In the genomic region with DNA sequence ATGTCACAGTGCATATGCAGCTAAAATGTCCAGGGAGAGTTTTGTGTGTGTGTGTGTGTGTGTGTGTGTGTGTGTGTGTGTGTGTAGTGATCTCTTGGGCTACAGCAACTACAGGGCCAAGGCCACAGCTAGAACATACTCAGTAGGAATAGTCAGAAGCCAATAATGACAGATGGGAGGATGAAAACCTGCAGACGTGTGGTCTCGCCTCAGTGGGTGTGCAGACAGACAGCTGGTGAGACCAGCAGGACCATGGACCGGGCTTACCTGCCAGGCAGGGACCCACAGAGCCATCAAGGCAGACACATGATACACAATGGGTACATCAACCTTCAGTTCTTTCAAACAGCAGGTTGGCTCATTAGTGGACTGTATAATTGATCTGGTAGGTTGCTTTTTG, we compare ENCODE assay signal across 18 mouse cellular contexts.
DNase-seq lines count a peak whose midpoint lies in the region; ATAC-seq and TF ChIP-seq lines count a peak whose summit lies in the region.
"Had no signal": no experiment of that assay in that cellular context is flagged by ENCODE, and none has a peak within 500 bp of the region (broad histone marks: within the 10 kb centered on the region; RNA-seq: fewer than 3 reads in every experiment).

No protein-coding gene starts in this region.

- no peak overlapping the region for H3K4me3 ChIP-seq in heart, embryonic 11.5 days (ENCODE audit: low read depth, low read length)
- no peak overlapping the region for H3K4me3 ChIP-seq in midbrain, postnatal 0 days (ENCODE audit: low read depth, low read length)
- no peak overlapping the region for H3K4me3 ChIP-seq in midbrain, embryonic 11.5 days (ENCODE audit: low read depth, low read length)
- no peak overlapping the region for H3K4me3 ChIP-seq in kidney, adult 2 months (ENCODE audit: insufficient read depth, low read depth, low read length)
- H3K4me3 ChIP-seq: heart, embryonic 10.5 days; left cerebral cortex, adult 2 months; limb, embryonic 12.5 days; liver, embryonic 12.5 days; neural tube, embryonic 12.5 days had no signal

- H3K4me2 ChIP-seq in heart, embryonic 11.5 days, result no peak overlapping the region
- H3K4me2 ChIP-seq in midbrain, postnatal 0 days (ENCODE audit: low read depth, low read length, poor library complexity, severe bottlenecking), result no peak overlapping the region
- H3K4me2 ChIP-seq in midbrain, embryonic 11.5 days, result no peak overlapping the region
- H3K4me2 ChIP-seq: limb, embryonic 12.5 days; liver, embryonic 12.5 days; lung, embryonic 14.5 days; neural tube, embryonic 12.5 days had no signal

- H3K4me1 ChIP-seq in heart, embryonic 11.5 days (ENCODE audit: control insufficient read depth, insufficient read depth, low read length), result no peaks in the 10 kb centered on the region
- no peaks in the 10 kb centered on the region for H3K4me1 ChIP-seq in midbrain, postnatal 0 days (ENCODE audit: insufficient read depth, low read length)
- no peaks in the 10 kb centered on the region for H3K4me1 ChIP-seq in midbrain, embryonic 11.5 days (ENCODE audit: control insufficient read depth, insufficient read depth, low read length)
- H3K4me1 ChIP-seq in kidney, adult 2 months (ENCODE audit: control insufficient read depth, insufficient read depth, low read length), result no peaks in the 10 kb centered on the region
- H3K4me1 ChIP-seq: limb, embryonic 12.5 days; liver, embryonic 12.5 days; neural tube, embryonic 12.5 days had no signal

- H3K36me3 ChIP-seq in heart, embryonic 11.5 days (ENCODE audit: control insufficient read depth, insufficient read depth, low read length), result no peaks in the 10 kb centered on the region
- H3K36me3 ChIP-seq in midbrain, postnatal 0 days (ENCODE audit: insufficient read depth, low read length), result no peaks in the 10 kb centered on the region
- H3K36me3 ChIP-seq in midbrain, embryonic 11.5 days (ENCODE audit: control insufficient read depth, insufficient read depth, low read length), result no peaks in the 10 kb centered on the region
- H3K36me3 ChIP-seq in kidney, adult 2 months (ENCODE audit: control insufficient read depth, insufficient read depth, low read length), result no peaks in the 10 kb centered on the region
- H3K36me3 ChIP-seq: liver, embryonic 12.5 days had no signal

- TF ChIP-seq CTCF in midbrain, postnatal 0 days (IDR thresholded peaks at IDR 0.05), result no peak
- no peak for TF ChIP-seq CTCF in kidney, adult 2 months (conservative IDR thresholded peaks at IDR 0.05; ENCODE audit: insufficient read depth, insufficient read length, low read depth, low read length)

- no peak for TF ChIP-seq POLR2A in kidney, adult 2 months (IDR thresholded peaks at IDR 0.05; ENCODE audit: low read depth, low read length)

- ATAC-seq in heart, embryonic 11.5 days (replicated peaks; ENCODE audit: insufficient number of reproducible peaks, low FRiP score, low TSS enrichment), result no peak
- no peak for ATAC-seq in midbrain, postnatal 0 days (ENCODE audit: low FRiP score)
- no peak for ATAC-seq in midbrain, embryonic 11.5 days (ENCODE audit: low FRiP score)
- ATAC-seq: forebrain, embryonic 16.5 days; hindbrain, embryonic 16.5 days; intestine, postnatal 0 days; liver, embryonic 12.5 days had no signal

- no peak overlapping the region for H3K27ac ChIP-seq in heart, embryonic 11.5 days (ENCODE audit: low read depth, low read length)
- H3K27ac ChIP-seq in midbrain, postnatal 0 days (ENCODE audit: low read depth, low read length), result no peak overlapping the region
- H3K27ac ChIP-seq in midbrain, embryonic 11.5 days (ENCODE audit: low read depth, low read length), result no peak overlapping the region
- no peak overlapping the region for H3K27ac ChIP-seq in kidney, adult 2 months (ENCODE audit: insufficient read depth, low read depth, low read length)
- H3K27ac ChIP-seq: heart, embryonic 10.5 days; kidney, postnatal 0 days; left cerebral cortex, adult 2 months; limb, embryonic 12.5 days; liver, embryonic 12.5 days; neural tube, embryonic 12.5 days had no signal

- H3K9me3 ChIP-seq in heart, embryonic 11.5 days (replicated peaks; ENCODE audit: control insufficient read depth, low read length), result no peaks in the 10 kb centered on the region
- H3K9me3 ChIP-seq in midbrain, postnatal 0 days (ENCODE audit: low read length), result no peaks in the 10 kb centered on the region
- H3K9me3 ChIP-seq in midbrain, embryonic 11.5 days (ENCODE audit: control insufficient read depth, low read length), result no peaks in the 10 kb centered on the region
- H3K9me3 ChIP-seq: heart, embryonic 10.5 days; limb, embryonic 12.5 days; liver, embryonic 12.5 days; neural tube, embryonic 12.5 days had no signal

- H3K9ac ChIP-seq in heart, embryonic 11.5 days (ENCODE audit: low read depth, low read length), result no peak overlapping the region
- no peak overlapping the region for H3K9ac ChIP-seq in midbrain, postnatal 0 days (replicated peaks; ENCODE audit: low read length, poor library complexity, severe bottlenecking)
- no peak overlapping the region for H3K9ac ChIP-seq in midbrain, embryonic 11.5 days (ENCODE audit: low read length)
- H3K9ac ChIP-seq: limb, embryonic 12.5 days; liver, embryonic 12.5 days; lung, embryonic 14.5 days; neural tube, embryonic 12.5 days had no signal

- peak; percentile 89 for DNase-seq in heart, adult 11 months
- DNase-seq in midbrain, postnatal 0 days (ENCODE audit: low spot score), result peak; percentile 55
- DNase-seq in midbrain, embryonic 11.5 days (ENCODE audit: low spot score, missing footprints), result no peak
- DNase-seq in cerebellum, adult 9-11 months, result peak; percentile 82
- no peak for DNase-seq in kidney, adult 2 months
- DNase-seq in right cerebral cortex, postnatal 14 days, result no peak
- DNase-seq: adrenal gland, postnatal 25 days had no signal

- no peaks in the 10 kb centered on the region for H3K27me3 ChIP-seq in heart, embryonic 11.5 days (ENCODE audit: control insufficient read depth, insufficient read depth, low read length)
- no peaks in the 10 kb centered on the region for H3K27me3 ChIP-seq in midbrain, postnatal 0 days (ENCODE audit: insufficient read depth, low read length)
- no peaks in the 10 kb centered on the region for H3K27me3 ChIP-seq in midbrain, embryonic 11.5 days (ENCODE audit: control insufficient read depth, insufficient read depth, low read length)
- H3K27me3 ChIP-seq in kidney, adult 2 months (replicated peaks; ENCODE audit: control insufficient read depth, insufficient read depth, low read length), result no peaks in the 10 kb centered on the region
- H3K27me3 ChIP-seq: limb, embryonic 12.5 days; neural tube, embryonic 12.5 days had no signal

- 64% methylated on average over 3 of the region's 3 CpGs for WGBS in heart, embryonic 11.5 days (ENCODE audit: insufficient replicate concordance)
- 85% methylated on average over 3 of the region's 3 CpGs for WGBS in midbrain, postnatal 0 days
- WGBS in midbrain, embryonic 11.5 days, result 86% methylated on average over 3 of the region's 3 CpGs
- 85% methylated on average over 3 of the region's 3 CpGs for WGBS in kidney, adult 2 months

Comparison
In these comparisons a context has a peak if more than half of its experiments do, and no peak if none do; other contexts are left out.
1. DNase-seq: peak in heart, adult 11 months (single experiment), midbrain, postnatal 0 days (single experiment) and cerebellum, adult 9-11 months (single experiment); none in midbrain, embryonic 11.5 days (single experiment), kidney, adult 2 months (single experiment) and right cerebral cortex, postnatal 14 days (single experiment).